Mouse (Mus musculus) kidney, adult 9 months (tissue): ENCODE data around the gene Gas2l3.
A peak's percentile ranks its signal among the peaks of the same experiment; 100 is the strongest.

ENCODE experiments used
- DNase-seq: peaks from one replicate; pipeline ENCODE4 v3.0.0; 2022

Gene Gas2l3

GRCm38 (mm10) chr10:89395321-89395720, 48.4 kb downstream of the Gas2l3 start:
- no peak for DNase-seq

- DNase-seq: no peak
These were observed 51.1 kb downstream of the Gas2l3 start for GRCm38 (mm10) chr10:89392687-89393086.

DNA sequence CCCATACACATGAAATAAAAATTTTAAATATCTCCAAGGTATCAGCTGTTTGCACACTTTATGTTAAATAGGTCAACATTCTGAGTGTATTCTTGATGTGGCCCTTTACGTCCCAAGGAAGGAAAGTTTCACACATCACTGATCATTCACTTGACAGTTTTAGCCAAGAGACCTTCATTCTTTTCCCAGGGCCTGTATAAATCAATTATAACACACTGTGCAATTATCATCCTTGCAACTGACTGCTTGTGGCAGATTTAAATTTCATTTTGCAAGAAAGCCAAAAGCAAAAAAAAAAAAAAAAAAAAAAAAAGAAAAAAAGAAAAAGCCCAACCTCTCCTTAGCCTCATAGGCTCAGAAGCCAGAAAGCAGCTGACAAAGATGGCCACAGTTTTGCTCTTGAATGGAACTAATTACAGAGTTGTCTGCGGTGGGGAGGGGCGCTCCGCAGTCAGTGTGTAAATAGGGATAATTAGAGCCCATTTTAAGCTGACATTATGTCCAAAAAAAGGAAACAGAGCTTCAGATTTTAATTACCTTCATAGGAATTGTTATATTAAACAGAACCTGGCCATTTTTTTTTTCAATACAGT, 52.1 kb downstream of the Gas2l3 start:
- no peak for DNase-seq

DNA sequence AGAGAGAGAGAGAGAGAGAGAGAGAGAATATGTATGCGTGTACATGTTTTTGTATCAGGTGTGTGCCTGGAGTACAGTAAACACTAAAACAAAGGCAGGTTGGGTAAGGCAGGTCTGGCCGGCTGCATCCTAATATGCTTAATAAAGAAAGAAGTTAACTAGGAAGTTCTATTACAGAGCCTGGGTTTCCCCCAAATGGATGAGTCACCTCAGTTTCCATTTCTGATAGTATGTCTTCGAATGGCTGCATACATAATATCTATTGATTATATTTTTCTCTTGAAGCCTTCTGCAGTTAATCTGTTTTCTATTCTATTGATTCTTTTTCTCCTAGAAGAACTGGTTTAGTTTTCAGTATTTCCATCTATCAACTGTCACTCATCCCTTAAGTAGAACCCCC, 57.3 kb downstream of the Gas2l3 start:
- DNase-seq: no peak

- DNase-seq: peak; percentile 82
These were observed 60.3 kb downstream of the Gas2l3 start for GRCm38 (mm10) chr10:89383462-89383861.

DNA sequence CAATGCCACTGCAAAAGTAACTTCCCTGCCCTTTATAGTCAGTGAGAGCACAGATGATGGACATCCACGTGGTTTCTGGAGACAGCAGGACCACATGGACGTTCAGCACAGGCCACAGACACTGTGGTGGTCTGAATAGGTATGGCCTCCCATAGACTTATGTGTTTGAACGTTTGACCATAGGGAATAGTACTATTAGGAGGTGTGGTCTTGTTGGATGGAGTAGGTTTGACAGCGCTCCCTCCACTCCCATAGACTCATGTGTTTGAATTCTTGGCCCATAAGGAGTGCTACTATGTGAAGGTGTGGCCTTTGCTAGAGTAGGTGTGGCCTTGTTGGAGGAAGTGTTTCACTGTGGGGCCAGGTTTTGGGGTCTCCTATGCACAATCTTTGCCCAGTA, 66.0 kb downstream of the Gas2l3 start:
- no peak for DNase-seq

DNA sequence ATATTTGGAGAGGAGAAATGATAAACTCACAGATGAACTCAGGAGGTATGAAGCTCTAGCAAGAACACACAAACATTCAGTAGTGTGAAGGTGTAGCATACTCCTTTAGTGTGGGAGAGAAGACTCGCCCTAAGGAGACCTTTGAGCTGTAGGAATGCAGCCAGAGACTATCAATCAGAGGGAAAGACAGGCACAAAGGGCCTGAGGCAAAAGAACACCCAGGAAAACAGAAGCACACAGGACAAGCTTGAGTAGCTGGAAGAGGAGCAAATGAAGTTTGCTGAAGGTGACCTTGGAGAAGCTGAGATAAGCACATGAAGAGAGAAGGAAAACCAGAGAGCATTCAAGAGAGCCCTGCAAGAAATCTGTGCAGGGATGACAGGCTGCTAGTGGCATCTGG, 73.7 kb downstream of the Gas2l3 start:
- DNase-seq: peak; percentile 60

GRCm38 (mm10) chr10:89358933-89359332, 84.8 kb downstream of the Gas2l3 start:
- no peak for DNase-seq
